Mouse (Mus musculus) right cerebral cortex, postnatal 25 days (tissue): ENCODE measurements around the gene Prkd2.

Source experiments
- DNase-seq: peaks from one replicate; pipeline ENCODE4 v3.0.0; 2022

Prkd2 gene

GRCm38 (mm10) chr7:16827274-16827673 is 15.4 kb upstream of the Prkd2 start:
- no peak for DNase-seq

GRCm38 (mm10) chr7:16830449-16830848 is 12.3 kb upstream of the Prkd2 start:
- DNase-seq = no peak

GRCm38 (mm10) chr7:16837916-16838803 is 4.5 kb upstream of the Prkd2 start:
- no peak for DNase-seq

- no peak for DNase-seq
These were observed 3.8 kb upstream of the Prkd2 start for GRCm38 (mm10) chr7:16838804-16839426.

- no peak for DNase-seq
These were observed 3.1 kb upstream of the Prkd2 start for GRCm38 (mm10) chr7:16839427-16840108.

- no peak for DNase-seq
These were observed 2.6 kb upstream of the Prkd2 start for GRCm38 (mm10) chr7:16840109-16840491.

GRCm38 (mm10) chr7:16841078-16841477 is 1.6 kb upstream of the Prkd2 start:
- no peak for DNase-seq

GRCm38 (mm10) chr7:16841561-16842560 is 841 bp upstream of the Prkd2 start:
- no peak for DNase-seq

GRCm38 (mm10) chr7:16843441-16844171 is 904 bp downstream of the Prkd2 start:
- DNase-seq = no peak

- DNase-seq = no peak
These were observed 2.0 kb downstream of the Prkd2 start for GRCm38 (mm10) chr7:16844696-16845071.

- no peak for DNase-seq
These were observed 2.5 kb downstream of the Prkd2 start for GRCm38 (mm10) chr7:16845072-16845819.

GRCm38 (mm10) chr7:16845820-16846167 is 3.1 kb downstream of the Prkd2 start:
- DNase-seq = no peak

- DNase-seq = no peak
These were observed 4.1 kb downstream of the Prkd2 start for GRCm38 (mm10) chr7:16846775-16847174.

GRCm38 (mm10) chr7:16847507-16847906 is 4.8 kb downstream of the Prkd2 start:
- DNase-seq = no peak

GRCm38 (mm10) chr7:16848579-16848978 is 5.9 kb downstream of the Prkd2 start:
- DNase-seq = peak; percentile 62

- DNase-seq = no peak
These were observed 8.9 kb downstream of the Prkd2 start for GRCm38 (mm10) chr7:16851636-16852035.

- DNase-seq = no peak
These were observed 10.7 kb downstream of the Prkd2 start for GRCm38 (mm10) chr7:16853302-16853831.

- no peak for DNase-seq
These were observed 15.6 kb downstream of the Prkd2 start for GRCm38 (mm10) chr7:16858336-16858735.

- no peak for DNase-seq
These were observed 17.4 kb downstream of the Prkd2 start for GRCm38 (mm10) chr7:16859902-16860651.

- DNase-seq = no peak
These were observed 24.8 kb downstream of the Prkd2 start for GRCm38 (mm10) chr7:16867488-16867887.
